Mouse (Mus musculus) thymus, adult 18-20 months (tissue): ENCODE data around the gene Fbxo24.
A peak's percentile ranks its signal among the peaks of the same experiment; 100 is the strongest.
"Not testable (repeated sequence)": the region's sequence is repeated elsewhere in the genome, so short reads cannot be mapped to it uniquely, and the experiment has no call there.

Experiments
- DNase-seq, 2 experiments: peaks; one replicate each; pipeline ENCODE4 v3.0.0; 2022; ENCODE audit warnings: mixed read lengths in 2 of 2

Gene Fbxo24

GRCm38 (mm10) chr5:137641054-137641453, 12.3 kb upstream of the Fbxo24 start, which contains the start of gene Sap25:
Gene Sap25 (plus strand): TSS chr5:137641334.
- DNase-seq: no peak

- no peak for DNase-seq
These were observed 10.7 kb upstream of the Fbxo24 start for GRCm38 (mm10) chr5:137639472-137639871.

- no peak for DNase-seq
These were observed 4.7 kb upstream of the Fbxo24 start for GRCm38 (mm10) chr5:137633397-137634084.

- no peak for DNase-seq
These were observed 2.8 kb upstream of the Fbxo24 start for GRCm38 (mm10) chr5:137631591-137631990.

GRCm38 (mm10) chr5:137631171-137631570, 2.4 kb upstream of the Fbxo24 start:
- DNase-seq: peak; percentile 85 to 91

GRCm38 (mm10) chr5:137630602-137631001, 1.8 kb upstream of the Fbxo24 start:
- peak in 1 of 2 experiments; percentile 46 for DNase-seq

GRCm38 (mm10) chr5:137629906-137630545, 1.2 kb upstream of the Fbxo24 start:
- DNase-seq: peak in 1 of 2 experiments; percentile 64

GRCm38 (mm10) chr5:137629306-137629721, 512 bp upstream of the Fbxo24 start:
- no peak for DNase-seq

- no peak for DNase-seq
These were observed 811 bp downstream of the Fbxo24 start for GRCm38 (mm10) chr5:137627991-137628390.

GRCm38 (mm10) chr5:137623937-137624530, 4.8 kb downstream of the Fbxo24 start:
- no peak for DNase-seq

- DNase-seq: no peak
These were observed 13.5 kb downstream of the Fbxo24 start for GRCm38 (mm10) chr5:137615347-137615746.

GRCm38 (mm10) chr5:137614921-137615320, 13.9 kb downstream of the Fbxo24 start:
- not testable (repeated sequence) for DNase-seq

GRCm38 (mm10) chr5:137613550-137613949, 15.3 kb downstream of the Fbxo24 start, which contains the start of gene Pcolce:
Gene Pcolce (minus strand): TSS chr5:137613784.
- DNase-seq: no peak

- DNase-seq: no peak
These were observed 15.7 kb downstream of the Fbxo24 start for GRCm38 (mm10) chr5:137613076-137613475.

- DNase-seq: no peak
These were observed 17.6 kb downstream of the Fbxo24 start for GRCm38 (mm10) chr5:137611245-137611602.

GRCm38 (mm10) chr5:137610548-137611244, 18.1 kb downstream of the Fbxo24 start:
- DNase-seq: no peak

- DNase-seq: no peak
These were observed 18.7 kb downstream of the Fbxo24 start for GRCm38 (mm10) chr5:137610056-137610455.

- DNase-seq: no peak
These were observed 19.5 kb downstream of the Fbxo24 start for GRCm38 (mm10) chr5:137609292-137609691.

GRCm38 (mm10) chr5:137608654-137609190, 20.1 kb downstream of the Fbxo24 start:
- no peak for DNase-seq

- no peak for DNase-seq
These were observed 20.7 kb downstream of the Fbxo24 start for GRCm38 (mm10) chr5:137607860-137608653.

- DNase-seq: no peak
These were observed 27.5 kb downstream of the Fbxo24 start for GRCm38 (mm10) chr5:137601365-137601729.
